Mouse (Mus musculus): ENCODE measurements around the gene Mpi. TPM values are rescaled to one million over a fixed set of nuclear protein-coding genes. Genes with fewer than 3 reads are reported as not detected.
A peak's percentile ranks its signal among the peaks of the same experiment; 100 is the strongest.

Gene Mpi
- polyA plus RNA-seq, 1 experiment from 2014 or later, result 8.2 TPM

DNA sequence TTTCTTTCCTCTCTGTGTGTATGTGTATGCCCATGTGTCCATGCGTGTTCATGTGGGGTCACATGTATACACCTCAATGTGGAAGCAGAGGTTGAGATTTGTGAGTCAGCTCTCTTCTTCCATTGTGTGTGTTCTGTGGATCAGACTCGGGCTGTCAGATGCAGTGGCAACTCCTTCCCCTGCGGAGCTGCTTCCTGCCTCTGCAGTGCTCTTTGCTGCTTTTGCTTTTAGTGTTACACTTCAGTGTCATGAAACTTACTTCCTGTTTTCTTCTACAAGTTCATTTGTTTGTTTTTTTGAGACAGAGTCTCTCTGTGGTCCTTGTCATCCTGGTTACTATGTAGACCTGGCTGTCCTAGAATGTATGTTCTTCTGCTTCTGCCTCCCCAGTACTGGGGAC is 32.4 kb upstream of the Mpi start:
- no peak overlapping the region for H3K9ac ChIP-seq (replicated peaks)
- H3K27me3 ChIP-seq (ENCODE audit: insufficient read depth, low read length), result no peaks in the 10 kb centered on the region
- ATAC-seq, result no peak
- WGBS (ENCODE audit: insufficient replicate concordance), result 77% methylated on average over 3 of the region's 3 CpGs
- no peak overlapping the region for H3K4me2 ChIP-seq (ENCODE audit: low read depth, low read length)
- H3K27ac ChIP-seq (ENCODE audit: low read depth), result no peak overlapping the region
- peaks cover 65% of the 10 kb centered on the region for H3K36me3 ChIP-seq (replicated peaks; ENCODE audit: insufficient read depth, low read length)
- H3K4me3 ChIP-seq (ENCODE audit: low read depth, low read length), result no peak overlapping the region
- H3K4me1 ChIP-seq (ENCODE audit: insufficient read depth), result peaks cover 8% of the 10 kb centered on the region
- no peak for DNase-seq
- TF ChIP-seq EP300 (IDR thresholded peaks at IDR 0.05; ENCODE audit: low read depth) (no peak), CTCF (IDR thresholded peaks at IDR 0.05; ENCODE audit: low read depth) (no peak)
- no peaks in the 10 kb centered on the region for H3K9me3 ChIP-seq (ENCODE audit: low read length)

DNA sequence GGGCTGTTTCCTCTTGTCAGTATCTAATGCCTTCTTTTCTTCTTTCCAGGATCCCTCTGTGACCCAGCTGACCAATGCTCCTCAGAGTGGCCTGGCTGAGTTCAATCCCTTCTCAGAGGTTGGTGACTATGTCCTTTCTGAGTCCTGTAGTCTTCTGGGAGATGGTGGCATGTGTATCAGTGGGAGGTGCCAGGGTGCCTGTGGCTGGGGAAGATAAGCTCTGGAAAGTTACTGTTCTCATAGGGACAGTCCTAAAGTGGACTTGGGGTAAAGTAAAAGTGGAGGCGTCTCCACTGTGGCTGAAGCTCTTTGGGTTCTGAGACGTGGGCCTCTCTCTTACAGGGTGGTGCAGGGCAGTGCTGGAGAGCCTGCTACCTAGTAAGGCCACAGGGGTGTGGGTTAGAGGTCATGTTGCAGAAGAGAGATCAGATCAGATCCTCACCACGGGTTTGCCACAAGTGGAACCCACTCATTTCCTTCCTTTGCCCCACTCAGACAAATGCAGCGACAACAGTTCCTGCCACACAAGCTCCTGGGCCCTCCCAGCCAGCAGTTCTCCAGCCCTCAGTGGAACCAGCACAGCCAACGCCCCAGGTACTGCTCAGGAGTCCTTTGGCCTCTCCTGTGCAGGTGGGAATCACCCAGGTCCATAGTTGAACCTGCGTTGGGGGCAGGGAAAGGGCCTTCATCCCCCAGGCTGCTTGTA is 24.7 kb upstream of the Mpi start:
- H3K4me3 ChIP-seq (ENCODE audit: low read depth, low read length), result no peak overlapping the region
- DNase-seq, result no peak
- TF ChIP-seq CTCF (IDR thresholded peaks at IDR 0.05; ENCODE audit: low read depth) (no peak), EP300 (IDR thresholded peaks at IDR 0.05; ENCODE audit: low read depth) (peak; percentile 24; the same call in 1 of the 2 replicates)
- peak; percentile 79 for ATAC-seq
- H3K9ac ChIP-seq (replicated peaks), result no peak overlapping the region
- no peaks in the 10 kb centered on the region for H3K27me3 ChIP-seq (ENCODE audit: insufficient read depth, low read length)
- H3K4me2 ChIP-seq (ENCODE audit: low read depth, low read length), result no peak overlapping the region
- peaks cover 5% of the 10 kb centered on the region; the same call in 1 of the 2 replicates for H3K4me1 ChIP-seq (ENCODE audit: insufficient read depth)
- 39% methylated on average over 6 of the region's 6 CpGs for WGBS (ENCODE audit: insufficient replicate concordance)
- no peak overlapping the region for H3K27ac ChIP-seq (ENCODE audit: low read depth)
- peaks cover 47% of the 10 kb centered on the region for H3K36me3 ChIP-seq (replicated peaks; ENCODE audit: insufficient read depth, low read length)
- no peaks in the 10 kb centered on the region for H3K9me3 ChIP-seq (ENCODE audit: low read length)

DNA sequence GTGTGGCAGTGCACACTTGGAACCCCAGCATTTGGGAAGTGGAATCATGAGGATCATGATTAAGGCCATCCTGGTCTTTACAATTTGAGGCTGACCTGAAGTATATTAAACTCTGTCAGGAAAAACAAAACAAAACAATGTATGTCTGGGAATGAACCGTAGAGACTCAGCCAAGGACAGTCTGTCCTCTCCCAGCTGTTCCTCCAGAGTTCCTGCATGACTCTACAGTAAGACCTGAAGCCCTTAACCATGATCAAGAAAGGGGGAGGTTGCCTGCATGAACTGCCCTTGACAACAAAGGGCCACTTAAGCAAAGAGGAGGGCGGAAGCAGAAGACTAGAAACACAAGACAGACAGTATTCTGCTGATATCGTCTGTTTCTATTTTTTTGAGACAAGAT is 23.0 kb upstream of the Mpi start:
- TF ChIP-seq EP300 (IDR thresholded peaks at IDR 0.05; ENCODE audit: low read depth) (peak; percentile 19; the same call in 1 of the 2 replicates), CTCF (IDR thresholded peaks at IDR 0.05; ENCODE audit: low read depth) (no peak)
- Histone ChIP-seq H3K4me2 (ENCODE audit: low read depth, low read length) (no peak overlapping the region), H3K4me3 (ENCODE audit: low read depth, low read length) (no peak overlapping the region), H3K27me3 (ENCODE audit: insufficient read depth, low read length) (no peaks in the 10 kb centered on the region), H3K9me3 (ENCODE audit: low read length) (no peaks in the 10 kb centered on the region), H3K4me1 (ENCODE audit: insufficient read depth) (peaks cover 5% of the 10 kb centered on the region; the same call in 1 of the 2 replicates), H3K27ac (ENCODE audit: low read depth) (no peak overlapping the region), H3K36me3 (replicated peaks; ENCODE audit: insufficient read depth, low read length) (peaks cover 32% of the 10 kb centered on the region), H3K9ac (replicated peaks) (no peak overlapping the region)
- 71% methylated on average over 3 of the region's 3 CpGs for WGBS (ENCODE audit: insufficient replicate concordance)
- DNase-seq (no peak), ATAC-seq (no peak)

DNA sequence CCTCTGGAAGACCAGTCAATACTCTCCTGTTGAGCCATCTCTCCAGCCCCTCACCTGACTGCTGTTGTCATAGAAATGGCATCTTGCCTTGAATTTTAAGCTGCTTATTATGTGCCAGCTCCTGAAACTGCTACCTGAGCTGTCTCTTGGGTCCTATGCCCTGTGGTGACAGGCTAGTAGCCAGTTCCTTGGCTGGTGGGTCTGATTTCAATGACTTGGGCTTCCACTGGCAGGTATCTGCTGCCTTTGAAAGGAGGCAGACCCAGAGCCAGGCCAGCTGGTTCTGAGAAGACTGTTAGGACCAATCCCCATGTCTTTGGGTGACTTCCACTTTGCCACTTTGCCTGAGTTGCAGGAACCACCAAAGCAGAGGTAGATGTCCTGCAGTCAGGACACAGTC is 21.8 kb upstream of the Mpi start:
- TF ChIP-seq CTCF (IDR thresholded peaks at IDR 0.05; ENCODE audit: low read depth), result no peak
- no peak for TF ChIP-seq EP300 (IDR thresholded peaks at IDR 0.05; ENCODE audit: low read depth)
- no peak for ATAC-seq
- Histone ChIP-seq H3K9ac (replicated peaks) (no peak overlapping the region), H3K9me3 (ENCODE audit: low read length) (no peaks in the 10 kb centered on the region), H3K4me3 (ENCODE audit: low read depth, low read length) (no peak overlapping the region), H3K27ac (ENCODE audit: low read depth) (no peak overlapping the region), H3K4me1 (ENCODE audit: insufficient read depth) (peaks cover 5% of the 10 kb centered on the region; the same call in 1 of the 2 replicates), H3K4me2 (ENCODE audit: low read depth, low read length) (no peak overlapping the region), H3K27me3 (ENCODE audit: insufficient read depth, low read length) (no peaks in the 10 kb centered on the region), H3K36me3 (replicated peaks; ENCODE audit: insufficient read depth, low read length) (peaks cover 27% of the 10 kb centered on the region)
- no peak for DNase-seq

DNA sequence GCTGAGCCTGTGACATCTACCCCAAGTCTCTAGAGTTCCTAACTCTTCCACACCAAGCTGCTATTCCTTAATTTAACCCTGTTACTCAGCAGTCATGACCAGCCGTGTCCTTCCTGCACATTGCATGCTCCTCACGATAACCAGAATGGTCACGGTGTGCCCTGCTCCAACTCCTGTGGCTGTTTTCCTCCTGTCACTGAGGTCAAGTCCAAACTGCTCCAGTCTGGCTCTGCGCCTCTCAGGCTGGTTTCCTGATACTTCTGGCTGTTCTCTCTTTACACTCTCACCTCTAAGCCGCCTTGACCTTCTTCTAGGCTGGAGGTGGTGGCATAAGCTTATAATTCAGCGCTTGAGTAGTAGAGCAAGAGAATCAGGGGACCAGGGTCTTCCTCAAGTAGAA is 15.9 kb upstream of the Mpi start:
- no peak overlapping the region for H3K4me3 ChIP-seq (ENCODE audit: low read depth, low read length)
- peaks cover 26% of the 10 kb centered on the region for H3K36me3 ChIP-seq (replicated peaks; ENCODE audit: insufficient read depth, low read length)
- TF ChIP-seq EP300 (IDR thresholded peaks at IDR 0.05; ENCODE audit: low read depth) (no peak), CTCF (IDR thresholded peaks at IDR 0.05; ENCODE audit: low read depth) (no peak)
- peaks cover 15% of the 10 kb centered on the region for H3K4me1 ChIP-seq (ENCODE audit: insufficient read depth)
- H3K9ac ChIP-seq (replicated peaks), result no peak overlapping the region
- no peak for DNase-seq
- H3K27me3 ChIP-seq (ENCODE audit: insufficient read depth, low read length), result no peaks in the 10 kb centered on the region
- no peak overlapping the region for H3K27ac ChIP-seq (ENCODE audit: low read depth)
- no peak for ATAC-seq
- WGBS (ENCODE audit: insufficient replicate concordance), result 87% methylated on average over 6 of the region's 6 CpGs
- H3K9me3 ChIP-seq (ENCODE audit: low read length), result no peaks in the 10 kb centered on the region
- H3K4me2 ChIP-seq (ENCODE audit: low read depth, low read length), result no peak overlapping the region

DNA sequence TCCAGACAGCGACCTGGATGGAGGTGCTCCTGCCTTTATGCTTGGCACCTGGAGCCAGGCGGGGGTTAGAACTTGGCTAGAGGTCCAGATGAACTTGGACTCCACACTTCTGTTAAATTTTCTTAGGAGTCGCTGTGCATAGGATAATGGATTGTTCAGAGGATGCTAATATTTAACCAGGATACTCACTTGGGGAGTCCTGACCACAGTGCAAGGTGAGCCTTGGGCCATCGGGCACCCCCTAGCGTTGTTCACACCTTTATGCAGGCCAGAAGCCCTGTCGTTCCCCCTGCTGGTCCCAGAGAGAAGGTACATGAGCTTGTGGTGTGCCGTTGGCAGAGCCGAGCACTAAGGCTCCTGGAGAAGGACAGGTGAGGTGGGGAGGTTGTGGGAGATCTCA is 14.3 kb upstream of the Mpi start:
- TF ChIP-seq EP300 (IDR thresholded peaks at IDR 0.05; ENCODE audit: low read depth) (no peak), CTCF (IDR thresholded peaks at IDR 0.05; ENCODE audit: low read depth) (peak; percentile 44)
- Histone ChIP-seq H3K4me2 (ENCODE audit: low read depth, low read length) (no peak overlapping the region), H3K27me3 (ENCODE audit: insufficient read depth, low read length) (no peaks in the 10 kb centered on the region), H3K27ac (ENCODE audit: low read depth) (no peak overlapping the region), H3K36me3 (replicated peaks; ENCODE audit: insufficient read depth, low read length) (peaks cover 21% of the 10 kb centered on the region), H3K9ac (replicated peaks) (no peak overlapping the region), H3K4me3 (ENCODE audit: low read depth, low read length) (no peak overlapping the region), H3K4me1 (ENCODE audit: insufficient read depth) (peaks cover 21% of the 10 kb centered on the region), H3K9me3 (ENCODE audit: low read length) (no peaks in the 10 kb centered on the region)
- ATAC-seq (no peak), DNase-seq (no peak)
- WGBS (ENCODE audit: insufficient replicate concordance), result 59% methylated on average over 8 of the region's 8 CpGs

Data from liver, postnatal 0 days (tissue).